Mouse (Mus musculus) kidney, adult 2 months (tissue): Measurements from ENCODE around the gene Gm9903.

Experiments used
- CTCF ChIP-seq: fragments of 200-500 bp; conservative IDR thresholded peaks from 2 replicates; pipeline ENCODE4 v1.5.1; 2011; ENCODE audit warnings: low read depth, mild to moderate bottlenecking, control low read depth, low read length, moderate library complexity, mixed read lengths; ENCODE audit not compliant: insufficient read depth, insufficient read length
- POLR2A ChIP-seq: fragments of 200-500 bp; IDR thresholded peaks from one replicate; pipeline ENCODE4 v1.6.1; 2011; ENCODE audit warnings: low read depth, low read length, control low read depth

DNA sequence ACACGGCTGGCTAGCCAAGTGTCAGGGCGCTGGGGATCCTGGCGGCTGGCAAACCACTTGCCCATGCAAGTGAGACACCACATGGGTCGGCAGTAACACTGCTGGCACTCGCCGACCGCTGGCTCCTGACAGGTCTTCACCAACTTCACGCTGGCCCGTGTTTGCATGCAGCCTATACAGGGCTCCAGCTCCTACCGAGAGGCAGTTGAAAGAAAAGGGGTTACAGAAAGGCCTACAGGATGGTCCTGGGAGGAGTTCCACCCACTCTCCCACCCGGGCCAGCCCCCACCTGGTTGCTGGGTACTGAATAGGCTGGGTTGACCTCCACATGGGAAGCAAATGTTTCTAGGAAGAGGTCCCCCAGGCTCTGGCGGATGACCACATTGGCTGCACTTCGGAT is 24.7 kb downstream of the Gm9903 start:
- TF ChIP-seq POLR2A (no peak), CTCF (no peak)
